Mouse (Mus musculus): ENCODE data around the gene Cyp4a31.

DNA sequence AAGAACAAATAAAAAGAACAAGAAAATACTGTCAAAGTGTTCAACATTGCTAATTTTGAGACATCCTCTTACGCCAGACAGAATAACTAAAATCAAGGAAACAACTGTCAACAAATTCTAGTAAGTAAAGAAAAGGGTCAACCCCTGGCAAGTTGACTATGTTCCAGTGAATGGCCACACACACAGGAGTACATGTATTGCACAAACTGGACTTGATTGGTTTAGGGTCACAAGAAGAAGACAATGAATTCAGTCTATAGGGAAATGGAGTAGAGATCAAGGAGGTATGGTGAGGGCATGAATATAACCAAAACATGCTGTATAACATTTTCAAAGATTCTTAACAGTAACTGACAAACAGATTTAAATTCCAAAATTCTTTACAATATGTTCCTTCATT, 32.9 kb downstream of the Cyp4a31 start:
- TF ChIP-seq POLR2A (IDR thresholded peaks at IDR 0.05; ENCODE audit: control insufficient read depth, extremely low read depth, insufficient read depth, low read length, poor library complexity) = no peak
- TF ChIP-seq CTCF (IDR thresholded peaks at IDR 0.05; ENCODE audit: borderline replicate concordance, control insufficient read depth, extremely low read depth, insufficient read depth, low read length, poor library complexity) = no peak
